Mouse (Mus musculus) G1E-ER4 (cell line): ENCODE measurements around the gene Acp5. TPM values are rescaled to one million over a fixed set of nuclear protein-coding genes. Genes with fewer than 3 reads are reported as not detected.

Experiments
- GATA1 ChIP-seq: IDR thresholded peaks from one replicate; pipeline ENCODE4 v1.8.0; 2012; ENCODE audit warnings: low read length, inconsistent platforms
- polyA plus RNA-seq: library from polyadenylated mRNA; stranded (reverse); fragments of >175 nt; gene quantifications from 2 replicates; pipeline ENCODE4 v1.2.3, GENCODE M21; 2012

The Acp5 gene
- polyA plus RNA-seq, result 19.9 and 22.9 TPM in 2 replicates

DNA sequence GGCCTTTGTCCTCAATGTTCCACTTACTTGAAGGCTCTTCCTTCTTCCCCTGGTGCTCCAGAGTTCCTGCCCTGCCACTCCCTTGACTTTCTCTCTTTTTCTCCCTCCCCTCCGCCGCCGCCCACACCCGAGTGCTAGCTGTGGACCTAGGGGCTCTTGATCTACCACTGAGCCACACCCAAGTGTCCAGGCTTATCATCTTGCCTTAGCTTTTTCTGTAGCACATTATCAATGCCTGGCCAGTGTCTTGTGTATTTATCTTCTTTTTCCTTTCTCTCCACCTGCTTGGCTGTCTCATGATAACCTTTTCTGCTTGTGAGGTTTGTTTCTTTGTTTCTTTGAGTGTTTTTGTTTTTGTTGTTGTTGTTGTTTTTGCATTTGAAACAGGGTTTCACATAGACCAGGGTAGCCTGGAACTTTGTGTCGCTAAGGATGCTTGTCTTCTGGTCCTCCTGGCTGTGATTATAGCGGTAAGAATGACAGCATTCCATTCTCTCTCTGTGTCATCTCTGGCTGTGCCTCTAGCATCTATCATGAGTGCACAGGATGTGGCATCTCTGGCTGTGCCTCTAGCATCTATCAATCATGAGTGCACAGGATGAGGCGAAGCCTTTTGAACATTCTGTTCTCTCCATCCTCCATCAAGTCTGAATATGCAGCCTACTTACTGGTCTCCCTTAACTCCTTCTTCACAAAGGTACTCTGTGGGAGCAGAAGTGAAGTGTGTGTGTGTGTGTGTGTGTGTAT, at the start of gene Acp5:
Acp5 (minus strand) TSS at position 68 of the 747 bp plus-strand sequence.
- TF ChIP-seq GATA1, result no peak

DNA sequence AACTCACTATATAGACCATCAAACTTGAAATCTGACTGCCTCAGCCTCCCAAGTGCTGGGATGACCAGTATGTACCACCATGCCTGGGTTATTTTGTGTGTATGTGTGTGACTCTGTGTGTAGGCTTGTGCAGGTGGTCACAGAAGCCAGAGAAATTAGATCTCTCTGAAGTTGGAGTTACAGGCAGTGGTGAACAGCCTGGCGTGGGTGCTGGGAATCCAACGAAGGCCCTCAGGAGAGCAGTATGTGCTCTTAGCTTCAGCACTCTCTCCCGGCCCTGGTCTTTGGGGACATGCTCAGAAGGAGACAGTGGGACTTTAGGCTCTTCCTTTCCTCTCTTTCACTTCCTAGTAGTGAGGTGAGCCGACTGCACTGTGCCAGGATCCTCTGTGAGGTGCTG, 36.8 kb upstream of the Acp5 start:
- TF ChIP-seq GATA1, result no peak

DNA sequence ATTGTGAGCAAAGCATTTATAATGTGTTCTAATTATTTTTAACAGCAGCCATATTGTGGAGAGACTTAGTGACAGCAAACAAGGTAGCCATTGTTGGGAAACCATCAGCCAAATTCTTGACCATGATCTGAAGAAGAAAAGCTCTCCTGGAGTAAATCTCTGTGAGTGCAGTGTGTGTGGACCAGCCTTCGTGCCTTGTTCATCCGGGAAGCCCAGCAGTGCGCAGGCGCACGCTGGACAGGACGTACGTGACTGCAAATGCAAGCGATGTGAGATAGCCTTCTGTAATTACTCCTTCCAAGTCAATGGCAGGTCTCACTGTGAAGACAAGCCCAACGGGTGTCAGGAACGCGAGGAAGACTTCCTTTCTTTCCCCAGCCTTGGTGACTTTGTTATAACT, 33.8 kb upstream of the Acp5 start:
- TF ChIP-seq GATA1, result no peak

DNA sequence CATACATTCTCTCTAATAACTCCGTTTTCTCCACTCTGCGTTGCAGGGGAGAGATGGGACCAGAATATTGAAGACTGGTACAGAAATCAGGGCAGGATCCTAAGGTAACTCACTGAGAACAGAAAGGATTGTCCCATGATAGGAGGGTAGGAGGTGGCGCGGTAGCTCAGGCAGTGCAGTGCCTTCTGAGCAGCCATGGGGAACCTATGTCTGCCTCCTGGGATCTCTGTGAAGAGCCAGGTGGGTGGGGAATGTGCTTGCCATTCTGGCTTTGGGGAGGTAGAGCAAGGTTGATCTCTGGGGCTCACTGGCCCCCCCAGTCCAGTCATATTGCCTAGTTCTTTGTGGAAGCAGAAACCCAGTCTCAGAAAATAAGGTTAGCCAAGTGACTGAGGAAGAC, 32.2 kb upstream of the Acp5 start:
- no peak for TF ChIP-seq GATA1

DNA sequence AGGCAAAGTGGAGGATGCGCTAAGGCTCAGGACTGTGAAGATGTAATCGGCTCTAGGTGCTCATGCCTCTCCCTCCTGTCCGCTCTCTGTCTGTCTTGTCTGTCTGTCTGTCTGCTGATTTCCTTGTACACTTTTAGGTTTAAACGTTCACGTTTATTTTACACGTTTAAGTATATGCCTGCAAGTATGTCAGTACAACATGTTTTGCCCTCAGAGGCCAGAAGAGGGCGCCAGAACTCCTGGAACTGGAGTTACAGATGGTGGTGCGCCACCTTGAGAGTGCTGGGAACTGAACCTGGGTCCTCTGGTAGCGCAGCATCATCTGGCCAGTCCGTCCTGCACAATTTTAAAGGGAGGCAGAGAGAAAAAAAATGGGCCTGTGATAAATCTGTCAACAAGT, 31.2 kb upstream of the Acp5 start:
- TF ChIP-seq GATA1, result no peak

DNA sequence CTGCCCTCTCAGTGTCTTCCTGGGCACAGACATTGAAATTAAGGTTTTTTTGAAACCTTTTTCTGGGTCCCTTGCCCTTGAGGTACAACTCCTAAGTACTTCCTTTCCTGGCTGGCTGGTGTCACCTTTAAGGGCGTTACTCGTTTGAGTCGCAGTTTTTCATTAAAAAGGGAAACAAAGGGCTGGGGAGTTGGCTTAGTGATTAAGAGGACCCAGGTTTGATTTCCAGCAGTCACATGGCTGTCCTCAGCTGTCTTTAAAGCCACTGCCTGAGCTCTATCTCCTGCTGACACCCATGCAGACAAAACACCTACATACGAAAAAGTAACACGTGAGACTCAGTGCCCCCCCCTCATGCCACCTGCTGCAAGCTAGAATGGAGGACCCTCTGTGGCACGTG, 30.5 kb upstream of the Acp5 start:
- TF ChIP-seq GATA1, result no peak

DNA sequence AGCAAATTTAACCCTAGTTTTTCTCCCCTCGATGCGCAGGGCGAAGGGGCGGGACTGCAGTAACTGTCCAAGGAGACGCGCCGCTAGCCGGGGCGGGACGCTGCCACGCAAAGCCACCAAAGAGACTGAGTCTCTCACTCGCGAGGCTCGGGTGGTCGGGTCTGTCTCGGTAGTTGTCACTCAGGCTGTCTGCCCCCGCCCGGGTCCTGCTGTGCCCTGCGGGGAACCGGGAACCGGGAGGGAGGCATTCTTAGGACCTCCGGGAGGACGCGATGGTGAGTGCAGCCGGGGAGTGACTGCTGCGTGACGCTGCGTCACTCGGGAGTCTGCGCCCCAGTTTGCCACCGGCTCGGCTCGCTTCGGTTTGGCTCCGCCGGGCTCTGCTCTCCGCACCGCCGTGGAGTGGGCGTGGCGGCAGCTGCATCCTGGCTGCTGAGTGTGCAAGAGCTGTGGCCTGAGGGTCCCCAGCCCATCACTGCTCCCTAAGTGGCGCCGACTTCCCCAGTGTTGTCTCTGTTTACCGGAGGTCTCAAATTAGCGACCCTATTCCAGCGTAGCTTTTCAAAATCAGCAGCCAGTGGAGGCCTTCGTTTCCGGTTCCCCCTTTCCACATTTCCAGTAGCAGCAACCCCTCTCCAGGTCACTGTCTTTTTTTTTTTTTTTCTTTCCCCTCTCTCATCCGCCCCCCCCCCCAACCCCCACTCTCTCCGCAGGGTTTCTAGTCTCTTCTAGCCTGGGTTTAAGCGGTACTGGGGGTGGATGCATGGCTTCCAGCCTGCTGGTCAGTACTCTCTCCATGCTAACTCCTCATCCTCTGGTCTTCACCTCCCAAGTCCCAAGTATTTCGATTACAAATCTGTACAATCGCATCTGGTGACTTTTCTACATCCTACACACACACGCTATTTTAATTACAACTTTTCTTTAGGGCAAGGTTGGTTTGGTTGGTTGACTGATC, 29.5 kb upstream of the Acp5 start:
- no peak for TF ChIP-seq GATA1

DNA sequence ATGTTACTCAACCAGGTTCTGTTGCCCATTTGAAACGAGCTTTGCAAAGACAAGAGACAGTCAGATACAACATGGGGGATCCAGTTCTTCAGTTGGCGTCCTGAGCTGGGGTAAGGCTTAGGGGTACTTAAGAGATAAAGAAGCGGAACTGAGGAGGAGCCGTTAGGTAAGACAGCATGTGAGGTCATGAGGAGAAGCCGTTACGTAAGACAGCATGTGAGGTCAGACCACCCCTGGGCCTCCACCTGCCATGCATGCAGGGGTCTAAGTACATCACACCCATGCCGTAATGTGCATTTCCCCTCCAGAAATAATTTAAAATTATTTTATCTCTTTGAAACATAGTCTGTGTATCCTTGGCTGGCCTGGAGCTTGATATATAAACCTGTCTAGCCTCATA, 27.4 kb upstream of the Acp5 start:
- TF ChIP-seq GATA1, result no peak

DNA sequence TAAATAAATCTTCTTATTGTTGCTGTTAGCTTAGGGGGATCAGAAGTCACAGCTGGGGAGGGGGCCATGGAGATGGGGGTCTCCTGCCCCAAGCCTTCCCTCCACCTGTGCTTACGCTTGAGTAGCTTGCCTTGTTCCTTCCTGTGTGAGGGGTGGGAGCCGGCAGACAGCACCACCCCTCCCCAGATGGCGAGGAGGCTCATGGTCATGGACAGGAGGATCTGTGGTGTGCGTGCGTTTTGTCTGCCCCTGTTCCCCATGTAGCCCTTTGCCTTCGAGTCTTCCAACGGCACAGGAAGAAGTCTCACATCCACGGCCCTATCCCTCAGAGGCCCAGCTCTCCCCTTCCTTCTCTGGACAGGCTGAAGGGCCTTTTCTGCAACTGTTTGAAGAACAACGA, 26.8 kb upstream of the Acp5 start:
- TF ChIP-seq GATA1, result no peak

DNA sequence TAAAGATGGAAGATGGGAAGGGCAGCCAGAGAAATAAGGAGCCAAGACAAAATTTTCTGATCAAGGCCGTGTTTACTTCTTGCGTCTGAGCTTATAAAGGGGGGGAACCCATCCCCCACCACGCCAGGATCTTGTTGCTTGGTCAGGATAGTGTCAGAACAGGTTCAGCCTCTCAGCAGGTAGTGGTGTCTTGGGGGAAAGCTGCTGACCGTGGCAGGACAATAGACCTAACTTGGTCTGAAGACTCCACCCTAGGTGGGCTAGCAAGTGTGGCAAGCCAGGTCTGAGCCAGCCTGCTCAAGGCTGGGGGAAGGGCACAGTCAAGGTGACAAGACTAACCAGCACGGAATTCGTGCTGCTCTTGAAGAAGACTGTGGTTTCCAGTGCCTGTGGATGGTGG, 25.8 kb upstream of the Acp5 start:
- TF ChIP-seq GATA1, result no peak

DNA sequence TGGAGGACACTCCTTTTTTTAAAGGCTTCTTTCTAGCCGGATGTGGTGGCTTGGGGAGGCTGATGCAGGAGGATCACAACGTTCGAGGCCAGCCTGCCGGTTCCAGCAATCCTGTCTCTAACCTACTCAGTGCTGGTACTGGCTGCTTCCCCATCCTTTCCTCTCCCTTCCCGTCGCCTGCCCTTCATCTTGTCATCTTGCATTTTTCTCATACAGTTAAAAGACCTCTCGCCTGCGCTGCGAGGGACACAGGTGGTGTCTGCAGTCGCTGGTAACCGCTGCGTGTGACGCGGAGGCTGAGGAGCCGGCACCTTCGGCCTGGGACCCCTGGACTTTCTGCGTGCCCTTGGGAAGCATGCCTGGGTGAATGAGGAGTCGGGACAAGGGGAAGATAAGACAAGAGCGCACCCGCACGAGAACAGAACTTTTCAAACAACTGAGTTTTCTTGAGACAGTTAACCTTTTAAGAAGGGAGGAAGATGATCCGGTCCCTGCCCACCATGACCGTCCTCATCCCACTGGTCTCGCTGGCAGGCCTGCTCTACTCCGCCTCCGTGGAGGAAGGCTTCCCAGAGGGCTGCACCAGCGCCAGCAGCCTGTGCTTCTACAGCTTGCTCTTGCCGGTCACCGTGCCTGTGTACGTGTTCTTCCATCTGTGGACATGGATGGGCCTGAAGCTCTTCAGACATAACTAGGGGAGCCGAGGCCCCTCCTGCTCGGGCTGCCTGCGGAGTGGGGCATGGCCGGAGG, 22.2 kb upstream of the Acp5 start:
- no peak for TF ChIP-seq GATA1

DNA sequence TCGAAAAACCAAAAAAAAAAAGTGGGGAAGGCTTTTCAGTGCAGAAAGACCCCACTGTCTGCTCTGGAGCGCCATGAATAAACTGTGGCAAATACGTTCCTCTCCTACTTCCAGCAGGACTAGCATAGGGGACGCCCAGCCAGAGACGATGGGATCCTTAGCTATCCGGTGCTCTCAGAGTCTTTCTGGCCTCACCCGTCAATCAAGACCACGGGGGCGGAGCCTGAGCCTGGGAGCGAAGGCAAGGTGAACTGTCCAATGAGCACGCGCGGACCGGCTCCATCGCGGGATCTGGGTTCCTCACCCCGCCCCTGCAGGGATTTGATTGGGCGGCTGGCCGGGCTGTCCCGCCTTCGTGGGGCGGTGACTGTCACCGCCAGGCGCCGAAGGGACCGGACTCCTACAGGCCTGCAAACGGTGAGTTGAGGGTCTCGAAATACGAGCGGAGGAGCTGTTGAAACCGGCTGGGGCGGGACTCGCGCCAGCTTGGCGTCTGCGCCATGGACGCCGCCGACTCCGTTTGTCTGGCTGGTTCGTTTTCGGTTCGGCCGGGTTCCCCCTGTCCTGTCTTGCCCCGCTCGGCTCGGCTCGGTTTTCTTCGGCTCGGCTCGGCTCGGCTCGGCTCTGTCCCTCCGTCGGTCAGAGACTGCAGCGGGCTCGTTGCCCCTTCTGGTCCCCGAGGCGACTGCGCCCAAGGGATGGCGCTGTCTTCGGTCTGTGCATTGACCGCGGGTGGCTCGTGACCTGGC, 21.2 kb upstream of the Acp5 start, which contains the start of gene Pigyl:
Pigyl (plus strand) TSS at position 350 of the 749 bp plus-strand sequence.
- TF ChIP-seq GATA1, result no peak

DNA sequence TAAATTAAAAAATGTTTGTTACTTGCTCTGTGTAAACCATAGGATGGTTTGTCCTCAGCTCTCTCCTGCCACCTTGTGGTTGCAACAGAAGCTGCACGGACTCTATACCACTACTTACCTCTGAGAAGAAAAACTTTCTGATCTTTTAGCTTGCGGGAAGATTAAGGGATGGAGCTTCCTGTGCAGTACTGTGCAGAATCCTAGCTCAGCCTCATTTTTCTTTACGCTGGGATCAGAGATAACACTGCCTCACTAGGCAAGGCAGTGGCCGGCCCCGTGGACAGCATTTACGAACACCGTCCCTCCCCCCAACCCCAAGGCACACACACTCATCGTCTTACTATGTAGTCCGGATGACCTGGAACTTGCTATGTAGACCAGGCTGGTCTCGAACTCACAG, 20.1 kb upstream of the Acp5 start:
- TF ChIP-seq GATA1, result no peak

DNA sequence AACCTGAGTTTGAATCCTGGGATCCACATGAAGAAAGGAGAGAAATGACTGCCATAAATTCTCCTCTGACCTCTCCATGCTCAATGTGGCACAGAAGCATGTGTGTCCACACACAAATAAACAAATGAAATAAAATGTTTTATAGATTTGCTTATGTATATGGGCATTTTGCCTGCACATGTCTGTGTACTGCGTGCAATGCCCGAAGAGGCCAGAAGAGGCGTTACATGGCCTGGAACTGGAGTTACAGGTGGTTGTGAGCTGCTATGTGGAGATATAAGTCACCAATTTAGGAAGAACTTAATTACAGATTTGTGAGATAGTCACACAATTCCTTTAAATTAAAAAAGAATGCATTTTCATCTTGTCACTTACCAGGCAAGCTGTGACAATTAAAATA, 18.3 kb upstream of the Acp5 start:
- no peak for TF ChIP-seq GATA1

DNA sequence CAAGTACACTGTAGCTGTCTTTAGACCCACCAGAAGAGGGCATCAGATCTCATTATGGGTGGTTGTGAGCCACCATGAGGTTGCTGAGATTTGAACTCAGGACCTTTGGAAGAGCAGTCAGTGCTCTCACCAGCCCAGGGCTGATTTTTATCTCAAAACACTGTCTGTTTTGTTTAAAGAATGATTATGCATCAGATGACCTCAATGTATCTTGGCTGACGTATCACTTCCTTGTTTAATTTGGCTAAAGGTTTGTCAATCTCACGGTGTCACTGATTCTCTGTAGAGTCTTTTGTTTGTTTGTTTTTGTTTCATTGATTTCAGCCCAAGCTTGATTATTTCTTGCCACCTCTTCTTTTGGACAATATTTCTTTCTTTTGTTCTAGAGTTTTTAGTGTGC, 15.4 kb upstream of the Acp5 start:
- no peak for TF ChIP-seq GATA1
